Mouse (Mus musculus): ENCODE results near the gene Hnrnpul1.

DNA sequence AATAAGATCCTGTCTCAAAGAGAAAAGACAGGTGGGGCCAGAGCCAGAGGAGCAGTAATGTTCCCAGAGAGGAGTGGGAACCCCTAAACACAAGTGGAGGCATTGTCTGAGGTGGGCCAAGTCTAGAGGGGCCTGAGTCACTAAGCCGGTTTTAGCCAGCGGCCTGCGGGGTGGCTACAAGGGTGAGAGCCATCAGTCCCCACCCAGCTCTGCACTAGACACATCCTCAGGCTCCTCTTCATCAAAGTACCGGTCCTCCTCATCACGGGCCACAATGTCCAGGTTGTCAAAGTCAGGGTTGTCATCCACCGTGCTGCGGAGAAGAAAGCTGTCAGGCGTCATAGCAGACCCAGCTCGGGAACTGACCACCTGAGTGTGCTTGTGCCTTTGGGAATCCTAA lies 41.8 kb downstream of the Hnrnpul1 start:
- TF ChIP-seq POLR2A (IDR thresholded peaks at IDR 0.05; ENCODE audit: borderline replicate concordance, control insufficient read depth, low read depth, low read length) (no peak), CTCF (IDR thresholded peaks at IDR 0.05; ENCODE audit: control insufficient read depth, insufficient read depth, low read length) (no peak)
